Mouse (Mus musculus): ENCODE data around the gene Hoxb6. TPM values are rescaled to one million over a fixed set of nuclear protein-coding genes. Genes with fewer than 3 reads are reported as not detected.

Gene Hoxb6
- total RNA-seq (2021) = not detected
- long read RNA-seq, experiment 1 = 0 reads
- long read RNA-seq, experiment 2 = 0 reads

GRCm38 (mm10) chr11:96291681-96292564 is at the start of gene Hoxb6:
Gene Hoxb6 (plus strand): TSS chr11:96292476.
- DNase-seq = no peak

GRCm38 (mm10) chr11:96250901-96251300 is 41.4 kb upstream of the Hoxb6 start:
- no peak for DNase-seq

GRCm38 (mm10) chr11:96251480-96252031 is 40.7 kb upstream of the Hoxb6 start:
- DNase-seq = no peak

GRCm38 (mm10) chr11:96252541-96253120 is 39.6 kb upstream of the Hoxb6 start:
- no peak for DNase-seq

- DNase-seq = no peak
Measured at GRCm38 (mm10) chr11:96254221-96254620, 38.1 kb upstream of the Hoxb6 start.

- no peak for DNase-seq
Measured at GRCm38 (mm10) chr11:96255111-96255995, 36.9 kb upstream of the Hoxb6 start.

- no peak for DNase-seq
Measured at GRCm38 (mm10) chr11:96255996-96256445, 36.3 kb upstream of the Hoxb6 start.

GRCm38 (mm10) chr11:96257141-96257540 is 35.1 kb upstream of the Hoxb6 start:
- DNase-seq = no peak

- DNase-seq = no peak
Measured at GRCm38 (mm10) chr11:96259038-96259437, 33.2 kb upstream of the Hoxb6 start.

- DNase-seq = no peak
Measured at GRCm38 (mm10) chr11:96259511-96259910, 32.8 kb upstream of the Hoxb6 start.

GRCm38 (mm10) chr11:96260310-96260970 is 31.8 kb upstream of the Hoxb6 start:
- no peak for DNase-seq

- peak; percentile 35 to 74 for DNase-seq
Measured at GRCm38 (mm10) chr11:96261323-96261890, 30.9 kb upstream of the Hoxb6 start.

GRCm38 (mm10) chr11:96262262-96262830 is 29.9 kb upstream of the Hoxb6 start:
- DNase-seq = no peak

GRCm38 (mm10) chr11:96263636-96264389 is 28.5 kb upstream of the Hoxb6 start:
- DNase-seq = no peak

GRCm38 (mm10) chr11:96264390-96265020 is 27.8 kb upstream of the Hoxb6 start:
- DNase-seq = no peak

GRCm38 (mm10) chr11:96265954-96266353 is 26.3 kb upstream of the Hoxb6 start:
- no peak for DNase-seq

GRCm38 (mm10) chr11:96267021-96267920 is 25.0 kb upstream of the Hoxb6 start:
- no peak for DNase-seq

GRCm38 (mm10) chr11:96268031-96268745 is 24.1 kb upstream of the Hoxb6 start:
- no peak for DNase-seq

Measured in heart, adult 18-20 months (tissue).